Mouse (Mus musculus) macrophage (primary cell): ENCODE data around the gene Nrf1. TPM values are rescaled to one million over a fixed set of nuclear protein-coding genes. Genes with fewer than 3 reads are reported as not detected.

ENCODE experiments used
- H3K27ac ChIP-seq: fragments of 350-480 bp; formaldehyde crosslinking; 2 replicates; pipeline ENCODE4 v1.9.0; 2021
- H3K36me3 ChIP-seq: fragments of 350-480 bp; formaldehyde crosslinking; 2 replicates; pipeline ENCODE4 v1.9.0; 2021; ENCODE audit errors: inconsistent target
- H3K4me3 ChIP-seq: fragments of 350-480 bp; formaldehyde crosslinking; 2 replicates; pipeline ENCODE4 v1.9.0; 2021; ENCODE audit errors: inconsistent target
- H3K79me2 ChIP-seq: fragments of 350-480 bp; formaldehyde crosslinking; 2 replicates; pipeline ENCODE4 v1.9.0; 2021; ENCODE audit errors: inconsistent target
- WGBS: methylation state at CpG from one replicate; pipeline ENCODE4 v1.1.7; 2026; ENCODE audit warnings: inconsistent platforms; ENCODE audit not compliant: missing documents; 5-methylcytosine and 5-hydroxymethylcytosine counted together
- polyA plus RNA-seq: library from polyadenylated mRNA; stranded (reverse); fragments of 250-400 nt; gene quantifications from 3 replicates; pipeline ENCODE4 v1.2.4, GENCODE M21; 2018; ENCODE audit warnings: inconsistent platforms

Gene Nrf1
- polyA plus RNA-seq, 1 experiment from 2014 or later, result 11.2 TPM

GRCm38 (mm10) chr6:30048163-30048500, 344 bp downstream of the Nrf1 start:
- Histone ChIP-seq H3K79me2 (peaks cover 47% of the 10 kb centered on the region), H3K27ac (no peak overlapping the region), H3K36me3 (no peaks in the 10 kb centered on the region), H3K4me3 (no peak overlapping the region)
- WGBS, result 0% methylated on average over 28 of the region's 45 CpGs

GRCm38 (mm10) chr6:30048501-30049353, 939 bp downstream of the Nrf1 start:
- peaks cover 53% of the 10 kb centered on the region for H3K79me2 ChIP-seq
- WGBS, result under 1% methylated on average over 52 of the region's 54 CpGs
- no peaks in the 10 kb centered on the region for H3K36me3 ChIP-seq
- peak overlapping the region; percentile 52 for H3K27ac ChIP-seq
- peak overlapping the region; percentile 87 for H3K4me3 ChIP-seq

- 22% methylated on average over 1 of the region's 1 CpGs for WGBS
- peak overlapping the region; percentile 52 for H3K27ac ChIP-seq
- H3K79me2 ChIP-seq, result peaks cover 96% of the 10 kb centered on the region
- no peak overlapping the region for H3K4me3 ChIP-seq
- no peaks in the 10 kb centered on the region for H3K36me3 ChIP-seq
Observed at GRCm38 (mm10) chr6:30053116-30053515, 5.3 kb downstream of the Nrf1 start.

DNA sequence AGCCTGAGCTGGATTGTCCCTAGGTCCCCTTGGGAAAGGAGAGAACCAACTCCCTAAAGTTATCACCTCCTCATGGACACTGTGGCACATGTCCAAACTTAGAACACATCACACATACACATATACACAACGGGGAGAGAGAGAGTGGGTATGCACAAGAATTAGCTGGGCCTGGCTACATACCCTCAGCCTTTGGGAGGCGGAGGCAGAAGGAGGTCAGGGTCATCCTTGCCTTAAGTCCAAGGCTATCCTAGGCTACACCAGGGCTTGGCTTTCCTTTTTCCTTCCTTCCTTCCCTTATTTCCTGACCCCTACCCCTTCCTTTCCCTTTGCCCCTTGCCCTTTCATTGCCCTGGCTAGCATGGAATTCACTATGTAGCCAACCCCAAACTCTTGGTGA, 14.8 kb downstream of the Nrf1 start:
- H3K36me3 ChIP-seq, result no peaks in the 10 kb centered on the region
- WGBS, result 92% methylated on average over 2 of the region's 2 CpGs
- H3K79me2 ChIP-seq, result peaks cover 100% of the 10 kb centered on the region
- no peak overlapping the region for H3K27ac ChIP-seq
- no peak overlapping the region for H3K4me3 ChIP-seq

GRCm38 (mm10) chr6:30065369-30065768, 17.6 kb downstream of the Nrf1 start:
- WGBS, result 71% methylated on average over 2 of the region's 2 CpGs
- no peaks in the 10 kb centered on the region for H3K36me3 ChIP-seq
- H3K79me2 ChIP-seq, result peaks cover 100% of the 10 kb centered on the region

DNA sequence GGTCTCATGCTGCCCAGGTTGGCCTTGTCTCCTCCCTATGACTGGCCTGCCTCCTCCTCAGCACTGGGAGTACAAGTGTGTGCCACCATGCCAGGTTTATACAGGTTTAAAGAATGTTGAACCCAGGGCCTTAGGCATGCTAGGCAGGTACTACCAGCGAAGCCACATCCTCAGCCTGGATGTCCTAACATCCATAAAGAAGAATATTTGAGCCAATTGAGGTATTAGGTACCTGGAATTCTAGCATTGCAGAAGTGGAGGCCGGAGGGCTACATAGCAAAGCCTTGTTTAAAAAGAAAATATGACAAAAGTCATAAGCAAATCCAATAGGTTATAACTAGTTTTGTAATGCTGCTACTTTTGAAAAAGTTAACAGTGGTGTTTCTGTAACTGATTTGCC, 19.0 kb downstream of the Nrf1 start:
- no peak overlapping the region for H3K4me3 ChIP-seq
- H3K36me3 ChIP-seq, result no peaks in the 10 kb centered on the region
- H3K27ac ChIP-seq, result no peak overlapping the region
- peaks cover 100% of the 10 kb centered on the region for H3K79me2 ChIP-seq
- WGBS, result 100% methylated on average over 2 of the region's 2 CpGs

More at GRCm38 (mm10) chr6:30065369-30065768, 17.6 kb downstream of the Nrf1 start:
- H3K4me3 ChIP-seq, result no peak overlapping the region
- no peak overlapping the region for H3K27ac ChIP-seq

- Histone ChIP-seq H3K79me2 (peaks cover 100% of the 10 kb centered on the region), H3K27ac (no peak overlapping the region), H3K36me3 (no peaks in the 10 kb centered on the region), H3K4me3 (no peak overlapping the region)
- WGBS, result 97% methylated on average over 3 of the region's 3 CpGs
Observed at GRCm38 (mm10) chr6:30072476-30072875, 24.7 kb downstream of the Nrf1 start.

DNA sequence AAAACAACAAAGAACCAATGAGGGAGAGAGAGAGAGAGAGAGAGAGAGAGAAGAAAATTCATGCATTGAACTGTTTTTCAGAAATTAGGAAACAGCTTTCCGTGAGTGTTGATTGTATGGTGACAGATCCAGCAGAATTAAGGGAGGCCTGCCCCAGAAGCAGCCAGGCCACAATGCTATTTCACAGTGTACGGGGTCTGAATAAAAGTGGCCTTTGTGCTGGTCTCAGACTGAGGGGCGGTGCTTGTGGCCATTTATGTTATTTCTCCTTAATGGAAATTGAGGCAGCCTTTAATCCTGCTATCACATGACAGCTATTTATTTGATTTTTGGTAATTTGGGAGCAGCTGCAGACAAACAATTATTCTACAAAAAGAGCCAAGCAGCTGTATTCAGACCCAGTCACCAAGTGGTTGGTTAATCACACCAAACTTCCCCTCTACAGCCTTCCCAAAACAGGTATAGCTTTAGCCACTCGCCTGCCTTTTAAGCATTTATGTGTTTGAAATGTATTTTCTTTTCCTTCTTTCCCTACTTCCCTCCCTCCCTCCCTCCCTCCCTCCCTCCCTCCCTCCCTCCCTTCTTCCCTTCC, 31.2 kb downstream of the Nrf1 start:
- Histone ChIP-seq H3K36me3 (no peaks in the 10 kb centered on the region), H3K27ac (no peak overlapping the region), H3K79me2 (peaks cover 99% of the 10 kb centered on the region), H3K4me3 (no peak overlapping the region)
- 96% methylated on average over 4 of the region's 4 CpGs for WGBS

- H3K27ac ChIP-seq, result no peak overlapping the region
- H3K36me3 ChIP-seq, result no peaks in the 10 kb centered on the region
- WGBS, result 78% methylated on average over 3 of the region's 3 CpGs
- H3K79me2 ChIP-seq, result peaks cover 99% of the 10 kb centered on the region
- H3K4me3 ChIP-seq, result no peak overlapping the region
Observed at GRCm38 (mm10) chr6:30081339-30081738, 33.6 kb downstream of the Nrf1 start.

DNA sequence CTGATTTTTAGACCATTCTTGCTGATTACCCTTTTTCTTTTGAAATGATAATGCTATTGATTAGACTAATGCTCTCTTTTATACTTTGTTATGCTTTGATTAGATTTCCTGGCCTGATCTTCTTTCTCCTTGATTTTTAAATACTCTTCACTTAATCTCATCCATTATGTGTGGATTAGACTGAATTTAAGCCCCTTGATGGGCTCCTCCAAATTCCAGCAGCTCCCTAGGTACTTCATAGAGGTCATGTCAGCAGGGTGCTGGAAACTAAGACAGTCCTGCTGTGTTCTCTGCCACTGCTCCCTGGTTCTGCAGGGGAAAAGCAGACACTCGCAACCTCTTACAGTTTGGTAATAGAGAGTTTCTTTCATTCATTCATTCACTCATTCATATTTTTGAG, 35.5 kb downstream of the Nrf1 start:
- no peak overlapping the region for H3K27ac ChIP-seq
- H3K79me2 ChIP-seq, result peaks cover 99% of the 10 kb centered on the region
- no peak overlapping the region for H3K4me3 ChIP-seq
- no peaks in the 10 kb centered on the region for H3K36me3 ChIP-seq
- WGBS, result 100% methylated on average over 1 of the region's 1 CpGs

DNA sequence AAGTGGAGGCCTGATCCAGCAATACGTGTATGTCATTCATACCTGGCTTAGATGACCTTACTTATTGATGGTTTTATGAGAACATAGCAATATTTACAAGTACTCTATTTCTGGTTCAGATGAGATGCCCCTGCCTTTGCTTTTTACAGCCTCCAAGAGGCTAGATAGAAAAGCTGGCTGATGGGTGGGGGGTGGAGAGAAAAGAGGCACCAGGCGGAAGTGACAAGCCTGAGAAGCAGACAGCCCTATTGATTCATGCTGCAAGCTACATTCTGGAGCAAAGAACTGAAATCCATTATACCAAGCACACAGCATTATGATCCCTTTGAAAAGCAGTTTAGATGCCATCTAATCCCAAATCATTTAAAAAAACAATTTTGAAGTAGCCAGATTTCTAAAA, 37.6 kb downstream of the Nrf1 start:
- H3K79me2 ChIP-seq, result peaks cover 87% of the 10 kb centered on the region
- 82% methylated on average over 2 of the region's 2 CpGs for WGBS

GRCm38 (mm10) chr6:30091221-30091620, 43.4 kb downstream of the Nrf1 start:
- peaks cover 28% of the 10 kb centered on the region; the same call in 1 of the 2 replicates for H3K36me3 ChIP-seq
- WGBS, result 86% methylated on average over 4 of the region's 4 CpGs
- peaks cover 28% of the 10 kb centered on the region for H3K79me2 ChIP-seq
- no peak overlapping the region for H3K27ac ChIP-seq
- no peak overlapping the region for H3K4me3 ChIP-seq

More for the DNA sequence above, 37.6 kb downstream of the Nrf1 start:
- no peak overlapping the region for H3K27ac ChIP-seq
- peaks cover 11% of the 10 kb centered on the region; the same call in 1 of the 2 replicates for H3K36me3 ChIP-seq
- no peak overlapping the region for H3K4me3 ChIP-seq

DNA sequence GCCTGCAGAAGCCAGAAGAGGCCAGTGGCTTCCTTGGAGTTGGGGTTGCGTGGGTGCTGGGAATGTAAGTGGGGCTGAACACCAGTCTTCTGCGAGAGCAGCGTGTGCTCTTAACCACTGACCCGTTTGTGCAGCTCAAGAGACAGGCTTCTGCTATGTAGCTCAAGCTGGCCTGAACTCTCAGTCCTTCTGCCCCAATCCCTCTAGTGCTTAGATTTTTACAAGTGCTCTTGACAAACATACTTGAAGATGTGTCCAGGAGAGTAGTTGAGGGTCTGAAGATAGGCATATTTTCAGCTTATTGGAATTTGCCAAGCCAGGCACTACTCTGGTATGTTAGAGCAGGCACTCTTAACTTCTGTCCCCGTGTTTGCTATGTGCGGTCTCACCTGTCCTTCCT, 45.0 kb downstream of the Nrf1 start:
- WGBS, result 90% methylated on average over 6 of the region's 6 CpGs
- Histone ChIP-seq H3K36me3 (peaks cover 32% of the 10 kb centered on the region; the same call in 1 of the 2 replicates), H3K4me3 (no peak overlapping the region), H3K79me2 (peaks cover 12% of the 10 kb centered on the region; the same call in 1 of the 2 replicates), H3K27ac (no peak overlapping the region)

- WGBS, result 93% methylated on average over 11 of the region's 12 CpGs
- Histone ChIP-seq H3K4me3 (no peak overlapping the region), H3K27ac (no peak overlapping the region), H3K36me3 (peaks cover 45% of the 10 kb centered on the region), H3K79me2 (no peaks in the 10 kb centered on the region)
Observed at GRCm38 (mm10) chr6:30101773-30102415, 54.1 kb downstream of the Nrf1 start.

GRCm38 (mm10) chr6:30106091-30106490, 58.3 kb downstream of the Nrf1 start:
- 96% methylated on average over 2 of the region's 2 CpGs for WGBS
- H3K79me2 ChIP-seq, result no peaks in the 10 kb centered on the region
- H3K4me3 ChIP-seq, result no peak overlapping the region
- H3K27ac ChIP-seq, result no peak overlapping the region
- peaks cover 28% of the 10 kb centered on the region for H3K36me3 ChIP-seq
